Mouse (Mus musculus): ENCODE measurements at regions not wholly inside any gene's neighbourhood (a gene's known extent, or its start where the extent isn't known, plus 50 kb on each side); places are given as distances from the start of the nearest gene placed in this dataset.
"Not testable (repeated sequence)": the region's sequence is repeated elsewhere in the genome, so short reads cannot be mapped to it uniquely, and the experiment has no call there.

GRCm38 (mm10) chr7:96017112-96017884 is 153.7 kb upstream of the Tenm4 start:
- Histone ChIP-seq H3K4me3 (no peak overlapping the region), H3K27me3 (replicated peaks; ENCODE audit: low read depth, poor library complexity, severe bottlenecking) (no peaks in the 10 kb centered on the region), H3K9me3 (no peaks in the 10 kb centered on the region), H3K27ac (replicated peaks) (no peak overlapping the region), H3K36me3 (replicated peaks) (no peaks in the 10 kb centered on the region), H3K4me1 (no peaks in the 10 kb centered on the region)
- 90% methylated on average over 6 of the region's 6 CpGs for WGBS
- no peak for DNase-seq (ENCODE audit: low spot score)

GRCm38 (mm10) chr7:96024048-96024447 is 147.0 kb upstream of the Tenm4 start:
- no peaks in the 10 kb centered on the region for H3K9me3 ChIP-seq
- H3K27ac ChIP-seq (replicated peaks) = no peak overlapping the region

GRCm38 (mm10) chr7:96026781-96027418 is 144.1 kb upstream of the Tenm4 start:
- Histone ChIP-seq H3K27me3 (replicated peaks; ENCODE audit: low read depth, poor library complexity, severe bottlenecking) (no peaks in the 10 kb centered on the region), H3K36me3 (replicated peaks) (no peaks in the 10 kb centered on the region), H3K4me3 (no peak overlapping the region), H3K4me1 (no peaks in the 10 kb centered on the region), H3K27ac (replicated peaks) (no peak overlapping the region), H3K9me3 (no peaks in the 10 kb centered on the region)
- 88% methylated on average over 6 of the region's 6 CpGs for WGBS
- no peak for DNase-seq (ENCODE audit: low spot score)

More at GRCm38 (mm10) chr7:96024048-96024447, 147.0 kb upstream of the Tenm4 start:
- H3K27me3 ChIP-seq (replicated peaks; ENCODE audit: low read depth, poor library complexity, severe bottlenecking) = no peaks in the 10 kb centered on the region
- H3K4me1 ChIP-seq = no peaks in the 10 kb centered on the region
- H3K4me3 ChIP-seq = no peak overlapping the region
- no peaks in the 10 kb centered on the region for H3K36me3 ChIP-seq (replicated peaks)
- no peak for DNase-seq (ENCODE audit: low spot score)
- 94% methylated on average over 3 of the region's 3 CpGs for WGBS

- H3K27ac ChIP-seq (replicated peaks) = no peak overlapping the region
- H3K27me3 ChIP-seq (replicated peaks; ENCODE audit: low read depth, poor library complexity, severe bottlenecking) = no peaks in the 10 kb centered on the region
- no peaks in the 10 kb centered on the region for H3K9me3 ChIP-seq
- no peaks in the 10 kb centered on the region for H3K4me1 ChIP-seq
- 85% methylated on average over 4 of the region's 4 CpGs for WGBS
- H3K4me3 ChIP-seq = no peak overlapping the region
- DNase-seq (ENCODE audit: low spot score) = no peak
- H3K36me3 ChIP-seq (replicated peaks) = no peaks in the 10 kb centered on the region
Measured at GRCm38 (mm10) chr7:96033636-96034035, 137.4 kb upstream of the Tenm4 start.

GRCm38 (mm10) chr7:96035456-96035855 is 135.6 kb upstream of the Tenm4 start:
- 51% methylated on average over 2 of the region's 2 CpGs for WGBS
- Histone ChIP-seq H3K36me3 (replicated peaks) (no peaks in the 10 kb centered on the region), H3K4me1 (no peaks in the 10 kb centered on the region), H3K27me3 (replicated peaks; ENCODE audit: low read depth, poor library complexity, severe bottlenecking) (no peaks in the 10 kb centered on the region), H3K4me3 (no peak overlapping the region), H3K9me3 (no peaks in the 10 kb centered on the region), H3K27ac (replicated peaks) (no peak overlapping the region)
- DNase-seq (ENCODE audit: low spot score) = no peak

GRCm38 (mm10) chr7:96039628-96040027 is 131.4 kb upstream of the Tenm4 start:
- no peaks in the 10 kb centered on the region for H3K4me1 ChIP-seq
- H3K4me3 ChIP-seq = no peak overlapping the region
- no peaks in the 10 kb centered on the region for H3K27me3 ChIP-seq (replicated peaks; ENCODE audit: low read depth, poor library complexity, severe bottlenecking)
- WGBS = 62% methylated on average over 6 of the region's 6 CpGs
- H3K36me3 ChIP-seq (replicated peaks) = no peaks in the 10 kb centered on the region
- H3K9me3 ChIP-seq = no peaks in the 10 kb centered on the region
- no peak for DNase-seq (ENCODE audit: low spot score)
- no peak overlapping the region for H3K27ac ChIP-seq (replicated peaks)

- Histone ChIP-seq H3K4me1 (no peaks in the 10 kb centered on the region), H3K9me3 (no peaks in the 10 kb centered on the region), H3K27me3 (replicated peaks; ENCODE audit: low read depth, poor library complexity, severe bottlenecking) (no peaks in the 10 kb centered on the region), H3K36me3 (replicated peaks) (no peaks in the 10 kb centered on the region), H3K27ac (replicated peaks) (no peak overlapping the region), H3K4me3 (no peak overlapping the region)
- no peak for DNase-seq (ENCODE audit: low spot score)
- WGBS = 69% methylated on average over 4 of the region's 4 CpGs
Measured at GRCm38 (mm10) chr7:96041806-96042205, 129.2 kb upstream of the Tenm4 start.

- 89% methylated on average over 1 of the region's 1 CpGs for WGBS
- H3K27ac ChIP-seq (replicated peaks) = no peak overlapping the region
- H3K4me1 ChIP-seq = no peaks in the 10 kb centered on the region
- no peak for DNase-seq (ENCODE audit: low spot score)
- H3K27me3 ChIP-seq (replicated peaks; ENCODE audit: low read depth, poor library complexity, severe bottlenecking) = no peaks in the 10 kb centered on the region
- no peaks in the 10 kb centered on the region for H3K36me3 ChIP-seq (replicated peaks)
- H3K9me3 ChIP-seq = 0 out of 2 replicates have a peak, but pooled peaks cover 6% of the 10 kb centered on the region
- H3K4me3 ChIP-seq = no peak overlapping the region
Measured at GRCm38 (mm10) chr7:96051631-96052030, 119.4 kb upstream of the Tenm4 start.

GRCm38 (mm10) chr7:96061599-96061998 is 109.4 kb upstream of the Tenm4 start:
- H3K27ac ChIP-seq (replicated peaks); H3K9me3 ChIP-seq; DNase-seq (ENCODE audit: low spot score); H3K36me3 ChIP-seq (replicated peaks); H3K27me3 ChIP-seq (replicated peaks; ENCODE audit: low read depth, poor library complexity, severe bottlenecking); H3K4me3 ChIP-seq; H3K4me1 ChIP-seq: not testable (repeated sequence)
- WGBS = 57% methylated on average over 1 of the region's 1 CpGs

GRCm38 (mm10) chr7:96078511-96078910 is 92.5 kb upstream of the Tenm4 start:
- 88% methylated on average over 1 of the region's 1 CpGs for WGBS
- H3K4me3 ChIP-seq = no peak overlapping the region
- H3K27ac ChIP-seq (replicated peaks) = no peak overlapping the region
- H3K9me3 ChIP-seq = no peaks in the 10 kb centered on the region
- H3K36me3 ChIP-seq (replicated peaks) = no peaks in the 10 kb centered on the region
- H3K4me1 ChIP-seq = no peaks in the 10 kb centered on the region
- H3K27me3 ChIP-seq (replicated peaks; ENCODE audit: low read depth, poor library complexity, severe bottlenecking) = no peaks in the 10 kb centered on the region
- DNase-seq (ENCODE audit: low spot score) = no peak

GRCm38 (mm10) chr7:96081676-96082075 is 89.4 kb upstream of the Tenm4 start:
- no peak overlapping the region for H3K4me3 ChIP-seq
- H3K9me3 ChIP-seq = no peaks in the 10 kb centered on the region
- H3K27me3 ChIP-seq (replicated peaks; ENCODE audit: low read depth, poor library complexity, severe bottlenecking) = no peaks in the 10 kb centered on the region
- no peak for DNase-seq (ENCODE audit: low spot score)
- no peak overlapping the region for H3K27ac ChIP-seq (replicated peaks)
- 65% methylated on average over 4 of the region's 4 CpGs for WGBS
- H3K4me1 ChIP-seq = no peaks in the 10 kb centered on the region
- no peaks in the 10 kb centered on the region for H3K36me3 ChIP-seq (replicated peaks)

- Histone ChIP-seq H3K9me3 (no peaks in the 10 kb centered on the region), H3K36me3 (replicated peaks) (no peaks in the 10 kb centered on the region), H3K27ac (replicated peaks) (no peak overlapping the region), H3K4me3 (no peak overlapping the region), H3K4me1 (no peaks in the 10 kb centered on the region), H3K27me3 (replicated peaks; ENCODE audit: low read depth, poor library complexity, severe bottlenecking) (no peaks in the 10 kb centered on the region)
- DNase-seq (ENCODE audit: low spot score) = no peak
- 76% methylated on average over 4 of the region's 4 CpGs for WGBS
Measured at GRCm38 (mm10) chr7:96095185-96095584, 75.9 kb upstream of the Tenm4 start.

GRCm38 (mm10) chr7:96095752-96096151 is 75.3 kb upstream of the Tenm4 start:
- Histone ChIP-seq H3K36me3 (replicated peaks) (no peaks in the 10 kb centered on the region), H3K4me3 (no peak overlapping the region), H3K9me3 (no peaks in the 10 kb centered on the region), H3K27ac (replicated peaks) (no peak overlapping the region), H3K27me3 (replicated peaks; ENCODE audit: low read depth, poor library complexity, severe bottlenecking) (no peaks in the 10 kb centered on the region), H3K4me1 (no peaks in the 10 kb centered on the region)
- WGBS = 85% methylated on average over 3 of the region's 3 CpGs
- DNase-seq (ENCODE audit: low spot score) = no peak

All from embryonic facial prominence, embryonic 10.5 days (tissue).